Mouse (Mus musculus) limb, embryonic 15.5 days (tissue): ENCODE results near the gene Pou5f1. TPM values are rescaled to one million over a fixed set of nuclear protein-coding genes. Genes with fewer than 3 reads are reported as not detected.
"Not testable (repeated sequence)": the region's sequence is repeated elsewhere in the genome, so short reads cannot be mapped to it uniquely, and the experiment has no call there.

Experiments used
- ATAC-seq: fragments of 200-750 bp; cut with Nextera tagmentation; 2 replicates; pipeline ENCODE4 v1.8.0; 2017; ENCODE audit warnings: low read depth, moderate TSS enrichment; ENCODE audit not compliant: insufficient number of reproducible peaks, low FRiP score, low TSS enrichment
- H3K27ac ChIP-seq: fragments of 300-500 bp; sonication (generic); 2 replicates; pipeline ENCODE4 v1.5.1; 2015; ENCODE audit warnings: moderate library complexity, mild to moderate bottlenecking, inconsistent platforms
- H3K27me3 ChIP-seq: fragments of 300-500 bp; sonication (generic); 2 replicates; pipeline ENCODE4 v1.6.1; 2015; ENCODE audit warnings: inconsistent platforms
- H3K36me3 ChIP-seq: fragments of 300-500 bp; sonication (generic); 2 replicates; pipeline ENCODE4 v1.6.1; 2015; ENCODE audit warnings: inconsistent platforms
- H3K4me1 ChIP-seq: fragments of 300-500 bp; sonication (generic); 2 replicates; pipeline ENCODE4 v1.6.1; 2015; ENCODE audit warnings: inconsistent platforms
- H3K4me2 ChIP-seq: fragments of 300-500 bp; sonication (generic); 2 replicates; pipeline ENCODE4 v1.6.1; 2015; ENCODE audit warnings: mild to moderate bottlenecking, inconsistent platforms
- H3K4me3 ChIP-seq: fragments of 300-500 bp; sonication (generic); 2 replicates; pipeline ENCODE4 v1.5.1; 2015; ENCODE audit warnings: mild to moderate bottlenecking, inconsistent platforms
- H3K9ac ChIP-seq: fragments of 300-500 bp; sonication (generic); 2 replicates; pipeline ENCODE4 v1.6.1; 2015; ENCODE audit warnings: inconsistent platforms
- H3K9me3 ChIP-seq: fragments of 300-500 bp; sonication (generic); 2 replicates; pipeline ENCODE4 v1.6.1; 2016; ENCODE audit warnings: inconsistent platforms
- WGBS: fragments of 180-500 bp; shearing (Covaris S2); methylation state at CpG from one replicate; pipeline ENCODE4 v1.1.7; 2015; 5-methylcytosine and 5-hydroxymethylcytosine counted together
- polyA plus RNA-seq: library from polyadenylated mRNA; unstranded; fragments of >200 nt; fragmentation: Nextera tagmentation; extraction: Ambion mirVana; gene quantifications from 2 replicates; pipeline ENCODE4 v1.2.1, GENCODE M21; 2015

The Pou5f1 gene
- polyA plus RNA-seq, 1 experiment from 2014 or later, result not detected

- H3K27ac ChIP-seq, result no peak overlapping the region
- WGBS, result 8% methylated on average over 6 of the region's 6 CpGs
- ATAC-seq, result no peak
- peaks cover 19% of the 10 kb centered on the region for H3K27me3 ChIP-seq
- H3K9me3 ChIP-seq, result no peaks in the 10 kb centered on the region
- no peak overlapping the region for H3K4me2 ChIP-seq
- no peak overlapping the region for H3K4me3 ChIP-seq
- H3K36me3 ChIP-seq, result no peaks in the 10 kb centered on the region
- H3K9ac ChIP-seq, result no peak overlapping the region
- H3K4me1 ChIP-seq, result no peaks in the 10 kb centered on the region
These were observed 3.6 kb upstream of the Pou5f1 start for GRCm38 (mm10) chr17:35502226-35502625.

DNA sequence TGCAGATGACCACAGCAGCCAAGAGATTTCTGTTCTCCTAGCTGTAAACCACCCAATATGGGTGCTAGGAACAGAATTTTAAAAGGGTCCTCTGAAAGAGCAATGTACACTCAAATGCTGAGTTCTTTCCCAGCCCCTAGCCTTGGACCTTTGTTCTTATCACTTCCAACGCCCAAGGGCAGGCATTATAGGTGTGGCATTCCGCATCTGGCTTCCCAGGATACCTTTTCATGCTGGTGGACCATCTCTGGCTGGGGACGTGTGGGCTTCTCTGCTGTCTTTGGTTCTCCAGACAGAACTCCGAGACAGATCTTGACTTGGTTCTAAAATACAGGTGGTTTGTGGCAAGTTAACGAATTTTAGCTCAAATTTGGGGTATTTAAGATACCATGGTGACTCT is 3.1 kb upstream of the Pou5f1 start:
- no peak overlapping the region for H3K4me3 ChIP-seq
- H3K4me2 ChIP-seq, result no peak overlapping the region
- H3K9me3 ChIP-seq, result no peaks in the 10 kb centered on the region
- no peak overlapping the region for H3K27ac ChIP-seq
- no peak overlapping the region for H3K9ac ChIP-seq
- 69% methylated on average over 5 of the region's 5 CpGs for WGBS
- peaks cover 25% of the 10 kb centered on the region for H3K27me3 ChIP-seq
- H3K36me3 ChIP-seq, result no peaks in the 10 kb centered on the region
- no peak for ATAC-seq
- no peaks in the 10 kb centered on the region for H3K4me1 ChIP-seq

GRCm38 (mm10) chr17:35503849-35504248 is 2.0 kb upstream of the Pou5f1 start:
- no peaks in the 10 kb centered on the region for H3K4me1 ChIP-seq
- no peak overlapping the region for H3K9ac ChIP-seq
- 27% methylated on average over 5 of the region's 5 CpGs for WGBS
- no peaks in the 10 kb centered on the region for H3K36me3 ChIP-seq
- no peak overlapping the region for H3K27ac ChIP-seq
- no peak overlapping the region for H3K4me3 ChIP-seq
- no peaks in the 10 kb centered on the region for H3K9me3 ChIP-seq
- no peak for ATAC-seq
- peaks cover 25% of the 10 kb centered on the region for H3K27me3 ChIP-seq
- H3K4me2 ChIP-seq, result no peak overlapping the region

DNA sequence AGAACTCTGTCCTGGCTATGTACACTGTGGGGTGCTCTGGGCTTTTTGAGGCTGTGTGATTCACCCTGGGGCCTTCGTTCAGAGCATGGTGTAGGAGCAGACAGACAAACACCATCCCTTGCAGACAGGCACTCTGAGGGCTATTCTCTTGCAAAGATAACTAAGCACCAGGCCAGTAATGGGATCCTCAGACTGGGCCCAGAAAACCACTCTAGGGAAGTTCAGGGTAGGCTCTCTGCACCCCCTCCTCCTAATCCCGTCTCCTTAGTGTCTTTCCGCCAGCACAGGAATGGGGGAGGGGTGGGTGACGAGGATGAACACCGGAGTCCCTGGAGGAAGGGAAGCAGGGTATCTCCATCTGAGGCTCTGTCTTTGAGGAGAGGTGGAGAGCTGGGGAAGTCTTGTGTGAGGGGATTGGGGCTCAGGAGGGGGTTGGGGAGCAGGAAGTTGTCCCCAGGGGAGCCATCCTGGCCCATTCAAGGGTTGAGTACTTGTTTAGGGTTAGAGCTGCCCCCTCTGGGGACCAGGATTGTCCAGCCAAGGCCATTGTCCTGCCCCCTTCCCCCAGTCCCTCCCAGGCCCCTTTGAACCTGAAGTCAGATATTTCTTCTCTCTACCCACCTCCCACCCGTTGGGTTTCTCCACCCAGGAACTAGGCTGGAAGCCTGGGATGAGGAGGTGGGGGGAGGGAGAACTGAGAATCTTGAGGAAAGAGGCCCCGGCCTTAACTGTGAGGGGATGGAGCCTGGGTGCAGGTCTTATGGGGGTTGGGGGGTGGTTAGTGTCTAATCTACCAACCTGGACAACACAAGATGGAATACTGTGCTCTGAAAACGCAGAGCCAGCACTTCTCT is 963 bp upstream of the Pou5f1 start:
- H3K4me2 ChIP-seq, result no peak overlapping the region
- H3K36me3 ChIP-seq, result no peaks in the 10 kb centered on the region
- no peaks in the 10 kb centered on the region for H3K9me3 ChIP-seq
- 44% methylated on average over 8 of the region's 8 CpGs for WGBS
- H3K27me3 ChIP-seq, result peaks cover 30% of the 10 kb centered on the region
- no peak for ATAC-seq
- no peak overlapping the region for H3K4me3 ChIP-seq
- H3K9ac ChIP-seq, result no peak overlapping the region
- H3K27ac ChIP-seq, result no peak overlapping the region
- peaks cover 6% of the 10 kb centered on the region; the same call in 1 of the 2 replicates for H3K4me1 ChIP-seq

DNA sequence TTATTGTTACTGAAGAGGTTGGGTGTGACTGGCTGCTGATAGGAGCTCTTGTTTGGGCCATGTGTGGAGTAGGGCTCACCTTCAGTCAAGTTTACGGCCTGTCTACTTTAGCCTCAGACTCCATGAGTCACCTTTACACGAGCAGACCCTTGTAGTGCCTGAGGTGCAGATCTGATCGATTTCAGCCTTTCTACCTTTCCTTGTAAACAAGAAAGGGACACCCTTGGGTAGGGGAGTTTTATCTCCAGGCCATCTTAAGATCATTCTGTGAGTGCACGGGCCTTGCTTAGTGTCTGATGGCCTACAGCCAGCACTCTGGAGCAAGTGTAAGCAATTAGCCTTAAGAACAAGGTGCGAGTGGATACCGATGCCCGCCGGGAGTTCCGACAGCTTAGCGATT is 1.1 kb downstream of the Pou5f1 start:
- Histone ChIP-seq H3K36me3 (no peaks in the 10 kb centered on the region), H3K4me1 (peaks cover 6% of the 10 kb centered on the region; the same call in 1 of the 2 replicates), H3K4me3 (no peak overlapping the region), H3K9ac (no peak overlapping the region), H3K27me3 (peaks cover 30% of the 10 kb centered on the region), H3K9me3 (no peaks in the 10 kb centered on the region), H3K4me2 (no peak overlapping the region), H3K27ac (no peak overlapping the region)
- no peak for ATAC-seq
- 17% methylated on average over 10 of the region's 10 CpGs for WGBS

GRCm38 (mm10) chr17:35507556-35508260 is 1.9 kb downstream of the Pou5f1 start:
- H3K27me3 ChIP-seq, result peaks cover 30% of the 10 kb centered on the region

DNA sequence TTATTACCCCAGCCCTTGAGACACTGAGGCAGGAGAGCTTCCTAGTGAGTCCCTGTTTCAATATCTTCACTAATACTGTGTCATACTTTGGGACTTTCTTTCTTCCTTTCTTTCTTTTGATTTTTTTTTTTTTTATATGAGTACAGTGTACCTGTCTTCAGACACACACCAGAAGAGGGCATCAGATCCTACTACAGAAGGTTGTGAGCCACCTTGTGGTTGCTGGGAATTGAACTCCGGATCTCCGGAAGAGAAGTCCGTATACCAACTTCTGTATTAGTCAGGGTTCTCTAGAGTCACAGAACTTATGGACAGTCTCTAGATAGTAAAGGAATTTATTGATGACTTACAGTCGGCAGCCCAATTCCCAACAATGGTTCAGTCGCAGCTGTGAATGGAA is 2.5 kb downstream of the Pou5f1 start:
- not testable (repeated sequence) for H3K4me2 ChIP-seq, H3K9me3 ChIP-seq, H3K4me1 ChIP-seq, H3K36me3 ChIP-seq, H3K9ac ChIP-seq, H3K27ac ChIP-seq, H3K4me3 ChIP-seq, ATAC-seq
- peaks cover 30% of the 10 kb centered on the region for H3K27me3 ChIP-seq
- WGBS, result 50% methylated on average over 5 of the region's 5 CpGs

More at GRCm38 (mm10) chr17:35507556-35508260, 1.9 kb downstream of the Pou5f1 start:
- H3K9ac ChIP-seq, result no peak overlapping the region
- H3K9me3 ChIP-seq, result no peaks in the 10 kb centered on the region
- no peak overlapping the region for H3K4me2 ChIP-seq
- H3K27ac ChIP-seq, result no peak overlapping the region
- H3K36me3 ChIP-seq, result peaks cover 4% of the 10 kb centered on the region; the same call in 1 of the 2 replicates
- 27% methylated on average over 13 of the region's 13 CpGs for WGBS
- H3K4me3 ChIP-seq, result no peak overlapping the region
- peaks cover 6% of the 10 kb centered on the region; the same call in 1 of the 2 replicates for H3K4me1 ChIP-seq
- ATAC-seq, result no peak

GRCm38 (mm10) chr17:35509284-35509683 is 3.5 kb downstream of the Pou5f1 start:
- Histone ChIP-seq H3K27me3 (peaks cover 30% of the 10 kb centered on the region), H3K4me3 (no peak overlapping the region), H3K9ac (no peak overlapping the region), H3K27ac (no peak overlapping the region), H3K9me3 (no peaks in the 10 kb centered on the region), H3K4me1 (peaks cover 13% of the 10 kb centered on the region), H3K36me3 (peaks cover 15% of the 10 kb centered on the region; the same call in 1 of the 2 replicates), H3K4me2 (no peak overlapping the region)
- WGBS, result 29% methylated on average over 8 of the region's 8 CpGs
- ATAC-seq, result no peak

- no peaks in the 10 kb centered on the region for H3K9me3 ChIP-seq
- H3K27me3 ChIP-seq, result 0 out of 2 replicates have a peak, but pooled peaks cover 5% of the 10 kb centered on the region
- H3K4me2 ChIP-seq, result no peak overlapping the region
- H3K4me1 ChIP-seq, result peaks cover 38% of the 10 kb centered on the region
- no peak overlapping the region for H3K27ac ChIP-seq
- 93% methylated on average over 7 of the region's 7 CpGs for WGBS
- H3K36me3 ChIP-seq, result peaks cover 15% of the 10 kb centered on the region; the same call in 1 of the 2 replicates
- no peak overlapping the region for H3K9ac ChIP-seq
- no peak overlapping the region for H3K4me3 ChIP-seq
- no peak for ATAC-seq
These were observed 7.3 kb downstream of the Pou5f1 start for GRCm38 (mm10) chr17:35512916-35513626.

GRCm38 (mm10) chr17:35513886-35514285 is 8.1 kb downstream of the Pou5f1 start:
- Histone ChIP-seq H3K27ac (no peak overlapping the region), H3K27me3 (0 out of 2 replicates have a peak, but pooled peaks cover 4% of the 10 kb centered on the region), H3K9ac (no peak overlapping the region), H3K4me2 (peak overlapping the region; percentile 85; the same call in 1 of the 2 replicates), H3K9me3 (no peaks in the 10 kb centered on the region), H3K4me3 (no peak overlapping the region), H3K36me3 (peaks cover 15% of the 10 kb centered on the region; the same call in 1 of the 2 replicates), H3K4me1 (peaks cover 44% of the 10 kb centered on the region)
- WGBS, result 26% methylated on average over 2 of the region's 2 CpGs
- no peak for ATAC-seq

- H3K9ac ChIP-seq, result 0 out of 2 replicates have a peak overlapping the region, but pooled peaks have one; percentile 26
- H3K4me1 ChIP-seq, result peaks cover 38% of the 10 kb centered on the region
- no peaks in the 10 kb centered on the region for H3K27me3 ChIP-seq
- H3K36me3 ChIP-seq, result peaks cover 15% of the 10 kb centered on the region; the same call in 1 of the 2 replicates
- no peak overlapping the region for H3K27ac ChIP-seq
- WGBS, result 44% methylated on average over 6 of the region's 6 CpGs
- ATAC-seq, result no peak
- H3K9me3 ChIP-seq, result no peaks in the 10 kb centered on the region
- H3K4me3 ChIP-seq, result peak overlapping the region; percentile 65
- H3K4me2 ChIP-seq, result peak overlapping the region; percentile 85
These were observed 8.9 kb downstream of the Pou5f1 start for GRCm38 (mm10) chr17:35514756-35515155.
